Mouse (Mus musculus) limb, embryonic 10.5 days (tissue): Measurements from ENCODE around the gene Tbc1d10c. TPM values are rescaled to one million over a fixed set of nuclear protein-coding genes. Genes with fewer than 3 reads are reported as not detected.
A peak's percentile ranks its signal among the peaks of the same experiment; 100 is the strongest.

Experiments
- DNase-seq: peaks from one replicate; pipeline ENCODE4 v3.0.0-alpha.2; 2017; ENCODE audit warnings: low spot score
- H3K27ac ChIP-seq: fragments of 300-500 bp; sonication (generic); 2 replicates; pipeline ENCODE4 v1.5.1; 2016; ENCODE audit warnings: mild to moderate bottlenecking
- H3K27me3 ChIP-seq: fragments of 300-500 bp; sonication (generic); 2 replicates; pipeline ENCODE4 v1.6.1; 2016; ENCODE audit warnings: low read depth, mild to moderate bottlenecking; ENCODE audit not compliant: poor library complexity, severe bottlenecking
- H3K36me3 ChIP-seq: fragments of 300-500 bp; sonication (generic); 2 replicates; pipeline ENCODE4 v1.6.1; 2016; ENCODE audit warnings: mild to moderate bottlenecking, moderate library complexity
- H3K4me1 ChIP-seq: fragments of 300-500 bp; sonication (generic); 2 replicates; pipeline ENCODE4 v1.6.1; 2016
- H3K4me3 ChIP-seq: fragments of 300-500 bp; sonication (generic); 2 replicates; pipeline ENCODE4 v1.5.1; 2016; ENCODE audit warnings: mild to moderate bottlenecking, moderate library complexity
- H3K9me3 ChIP-seq: fragments of 300-500 bp; sonication (generic); replicated peaks from 2 replicates; pipeline ENCODE4 v1.6.1; 2016; ENCODE audit warnings: mild to moderate bottlenecking
- WGBS: fragments of 180-500 bp; shearing (Covaris S2); methylation state at CpG from one replicate; pipeline ENCODE4 v1.1.7; 2016; 5-methylcytosine and 5-hydroxymethylcytosine counted together
- polyA plus RNA-seq: library from polyadenylated mRNA; unstranded; fragments of >200 nt; fragmentation: Nextera tagmentation; extraction: Ambion mirVana; gene quantifications from 2 replicates; pipeline ENCODE4 v1.2.1, GENCODE M21; 2016

The Tbc1d10c gene
- polyA plus RNA-seq, 1 experiment from 2014 or later: 1.2 TPM

DNA sequence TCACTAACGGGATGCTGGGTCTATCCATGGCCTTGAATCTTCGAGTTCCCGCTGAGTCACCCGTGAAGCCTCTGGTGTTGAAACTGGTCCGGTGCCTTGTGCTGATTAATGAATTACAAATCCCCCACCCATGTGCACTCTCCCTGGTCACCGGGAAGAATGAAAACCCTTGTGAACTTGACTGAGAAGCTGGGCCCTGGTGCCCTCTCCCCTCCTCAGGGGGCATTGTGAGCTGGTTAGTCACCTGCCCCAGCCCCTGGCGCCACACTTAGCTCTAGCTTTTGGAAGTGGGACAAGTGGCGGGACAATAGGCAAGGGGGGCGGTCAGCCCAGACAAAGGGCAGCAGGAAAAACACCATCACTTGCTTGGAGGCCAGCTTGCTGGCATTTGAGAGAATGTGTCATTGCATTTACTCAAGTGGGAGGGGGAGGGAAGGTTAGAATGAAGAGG is 22.5 kb upstream of the Tbc1d10c start:
- H3K4me3 ChIP-seq: peak overlapping the region; percentile 83
- H3K27me3 ChIP-seq: peaks cover 49% of the 10 kb centered on the region
- peaks cover 74% of the 10 kb centered on the region for H3K4me1 ChIP-seq
- H3K9me3 ChIP-seq: no peaks in the 10 kb centered on the region
- peak overlapping the region; percentile 97 for H3K27ac ChIP-seq
- WGBS: 8% methylated on average over 9 of the region's 9 CpGs
- H3K36me3 ChIP-seq: no peaks in the 10 kb centered on the region
- no peak for DNase-seq

GRCm38 (mm10) chr19:4211891-4212588 is 21.0 kb upstream of the Tbc1d10c start:
- Histone ChIP-seq H3K36me3 (no peaks in the 10 kb centered on the region), H3K27me3 (peaks cover 47% of the 10 kb centered on the region), H3K4me3 (peak overlapping the region; percentile 83), H3K27ac (peak overlapping the region; percentile 97), H3K9me3 (no peaks in the 10 kb centered on the region), H3K4me1 (peaks cover 60% of the 10 kb centered on the region)
- WGBS: 28% methylated on average over 4 of the region's 4 CpGs
- DNase-seq: no peak

DNA sequence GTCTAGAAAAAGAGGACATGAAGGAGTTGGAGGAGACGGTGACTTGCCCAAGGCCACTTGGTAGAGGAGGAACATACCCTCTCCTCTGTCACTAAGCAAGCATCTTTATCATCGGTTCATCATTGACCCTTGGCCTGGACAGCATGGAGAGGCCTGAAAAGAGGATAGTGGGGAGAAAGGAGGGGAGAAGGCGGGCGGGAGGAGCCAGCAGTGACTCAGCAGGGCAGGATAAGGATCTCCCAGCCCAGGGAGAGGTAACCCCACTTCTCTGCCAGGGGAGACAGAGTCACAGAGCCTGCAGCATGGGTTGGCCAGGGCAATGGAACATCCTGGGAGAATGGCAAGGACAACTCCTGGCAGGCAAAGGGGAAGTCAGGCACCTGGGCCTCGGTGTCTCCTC is 17.5 kb upstream of the Tbc1d10c start:
- WGBS: 74% methylated on average over 5 of the region's 5 CpGs
- H3K27me3 ChIP-seq: peaks cover 40% of the 10 kb centered on the region

GRCm38 (mm10) chr19:4206971-4207370 is 15.9 kb upstream of the Tbc1d10c start:
- Histone ChIP-seq H3K9me3 (no peaks in the 10 kb centered on the region), H3K4me1 (peaks cover 19% of the 10 kb centered on the region), H3K36me3 (no peaks in the 10 kb centered on the region), H3K27ac (no peak overlapping the region), H3K27me3 (peaks cover 26% of the 10 kb centered on the region), H3K4me3 (no peak overlapping the region)
- 0% methylated on average over 2 of the region's 2 CpGs for WGBS
- peak; percentile 82 for DNase-seq

More for the DNA sequence above, 17.5 kb upstream of the Tbc1d10c start:
- Histone ChIP-seq H3K36me3 (no peaks in the 10 kb centered on the region), H3K4me1 (peaks cover 29% of the 10 kb centered on the region), H3K9me3 (no peaks in the 10 kb centered on the region), H3K4me3 (no peak overlapping the region), H3K27ac (no peak overlapping the region)
- no peak for DNase-seq

- no peak for DNase-seq
- Histone ChIP-seq H3K36me3 (peaks cover 6% of the 10 kb centered on the region), H3K27me3 (peaks cover 18% of the 10 kb centered on the region), H3K9me3 (no peaks in the 10 kb centered on the region), H3K4me1 (peaks cover 27% of the 10 kb centered on the region), H3K27ac (no peak overlapping the region), H3K4me3 (no peak overlapping the region)
- 68% methylated on average over 4 of the region's 4 CpGs for WGBS
Measured at GRCm38 (mm10) chr19:4204889-4205288, 13.8 kb upstream of the Tbc1d10c start.

DNA sequence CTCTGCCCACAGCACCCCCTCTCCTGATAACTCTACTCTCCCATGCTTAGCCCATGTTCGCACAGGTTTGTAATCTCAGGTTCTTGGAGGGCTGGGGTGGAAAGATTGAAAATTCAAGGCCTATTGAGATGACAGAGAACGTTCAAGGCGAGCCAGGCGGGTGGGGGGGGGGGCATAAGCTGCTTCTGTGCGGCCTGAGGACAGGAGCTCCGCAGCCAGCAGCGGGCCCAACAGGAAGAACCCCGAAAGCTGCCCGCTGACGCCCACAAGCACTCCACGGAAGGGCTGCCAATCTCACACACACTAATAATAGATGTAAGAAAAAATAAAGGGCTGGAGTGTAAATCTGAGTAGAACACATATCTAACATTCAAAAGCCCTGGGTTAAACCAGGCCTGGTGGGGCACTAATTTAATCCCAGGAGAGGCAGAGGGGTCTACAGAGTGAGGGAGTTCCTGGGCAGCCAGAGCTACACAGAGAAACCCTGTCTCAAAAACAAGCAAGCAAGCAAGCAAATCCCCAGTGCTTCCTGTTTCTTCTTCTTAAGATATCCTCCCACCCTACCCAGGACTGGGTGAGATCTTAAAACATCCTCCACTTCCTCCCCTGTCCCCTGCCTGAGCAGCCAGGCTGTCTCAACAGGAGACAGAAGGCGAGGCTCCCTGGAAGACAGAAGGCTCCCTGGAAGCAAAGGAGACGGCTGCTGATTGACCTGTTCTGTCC is 12.7 kb upstream of the Tbc1d10c start:
- no peak for DNase-seq
- 67% methylated on average over 13 of the region's 13 CpGs for WGBS
- no peaks in the 10 kb centered on the region for H3K9me3 ChIP-seq

DNA sequence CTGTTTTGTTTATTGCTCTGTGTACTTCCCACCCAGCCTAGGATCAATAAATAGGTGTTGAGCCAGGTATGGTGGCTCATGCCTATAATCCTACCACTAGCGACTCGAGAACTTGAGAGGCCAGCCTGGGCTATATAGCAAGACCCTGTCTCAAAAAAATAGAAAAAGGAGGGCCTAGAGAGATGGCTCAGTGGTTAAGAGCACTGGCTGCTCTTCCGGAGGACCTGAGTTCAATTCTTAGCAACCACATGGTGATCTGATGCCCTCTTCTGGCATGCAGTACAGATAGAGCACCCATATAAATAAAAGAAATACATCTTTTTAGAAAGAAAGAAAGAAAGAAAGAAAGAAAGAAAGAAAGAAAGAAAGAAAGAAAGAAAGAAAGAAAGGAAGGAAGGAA is 12.1 kb upstream of the Tbc1d10c start:
- H3K36me3 ChIP-seq: peaks cover 24% of the 10 kb centered on the region
- peaks cover 13% of the 10 kb centered on the region for H3K27me3 ChIP-seq
- 70% methylated on average over 3 of the region's 3 CpGs for WGBS
- DNase-seq: no peak
- peaks cover 29% of the 10 kb centered on the region for H3K4me1 ChIP-seq
- no peak overlapping the region for H3K27ac ChIP-seq
- H3K9me3 ChIP-seq: no peaks in the 10 kb centered on the region
- no peak overlapping the region for H3K4me3 ChIP-seq

More for the DNA sequence above, 12.7 kb upstream of the Tbc1d10c start:
- Histone ChIP-seq H3K4me3 (no peak overlapping the region), H3K27ac (no peak overlapping the region), H3K27me3 (peaks cover 14% of the 10 kb centered on the region), H3K36me3 (peaks cover 18% of the 10 kb centered on the region), H3K4me1 (peaks cover 29% of the 10 kb centered on the region)

DNA sequence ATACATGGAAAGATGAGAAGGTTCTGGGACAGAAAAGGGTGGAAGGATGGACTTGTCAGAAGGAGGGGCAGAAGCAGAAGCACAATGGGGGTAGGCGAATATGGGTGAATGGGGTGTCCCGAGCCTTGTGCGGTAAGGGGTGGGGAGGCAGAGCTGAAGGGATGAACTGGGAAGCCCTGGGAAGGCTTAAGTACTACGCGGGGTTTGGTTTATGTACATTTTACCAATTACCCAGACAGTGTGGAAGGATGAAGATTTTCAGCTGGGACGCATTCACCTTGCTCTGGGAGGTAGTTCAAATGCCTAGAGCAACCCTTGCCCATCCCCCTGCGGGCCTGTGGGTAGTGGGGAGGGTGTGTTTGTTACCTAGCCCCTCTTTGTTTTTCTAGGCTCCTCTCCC is 11.1 kb upstream of the Tbc1d10c start:
- Histone ChIP-seq H3K9me3 (no peaks in the 10 kb centered on the region), H3K27me3 (peaks cover 13% of the 10 kb centered on the region), H3K4me1 (peaks cover 36% of the 10 kb centered on the region), H3K27ac (peak overlapping the region; percentile 83), H3K4me3 (peak overlapping the region; percentile 66), H3K36me3 (peaks cover 34% of the 10 kb centered on the region)
- no peak for DNase-seq
- WGBS: 30% methylated on average over 7 of the region's 7 CpGs

- under 1% methylated on average over 34 of the region's 34 CpGs for WGBS
- Histone ChIP-seq H3K4me1 (peaks cover 38% of the 10 kb centered on the region), H3K9me3 (no peaks in the 10 kb centered on the region), H3K27me3 (peaks cover 11% of the 10 kb centered on the region), H3K27ac (peak within 1 kb of the TSS; percentile 83), H3K4me3 (peak within 1 kb of the TSS; percentile 66), H3K36me3 (peaks cover 41% of the 10 kb centered on the region)
- peak; percentile 99 for DNase-seq
Measured at GRCm38 (mm10) chr19:4201291-4201909, 10.3 kb upstream of the Tbc1d10c start, which contains the start of gene Rad9a. TSS of gene Rad9a (minus strand) at chr19:4201662.

DNA sequence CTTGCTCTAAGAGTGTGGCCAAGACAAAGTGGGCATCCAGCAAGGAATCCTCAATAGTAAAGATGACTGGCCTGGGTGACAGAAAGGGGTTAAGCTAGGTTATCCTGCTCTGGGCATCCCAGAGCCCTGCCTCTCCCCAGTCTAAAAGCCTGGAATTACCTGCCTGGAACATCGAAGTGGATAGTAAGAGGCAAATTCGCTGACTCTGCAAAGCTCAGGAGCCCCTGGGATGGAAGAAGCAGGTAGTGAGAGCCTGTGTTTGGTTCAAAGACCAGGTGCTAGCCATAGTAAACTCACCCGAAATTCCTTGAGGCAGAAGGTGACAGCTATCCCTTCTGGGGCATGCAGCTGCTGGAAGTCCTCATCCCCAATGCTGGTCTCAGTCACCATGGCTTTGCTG is 6.1 kb upstream of the Tbc1d10c start:
- Histone ChIP-seq H3K9me3 (no peaks in the 10 kb centered on the region), H3K36me3 (peaks cover 77% of the 10 kb centered on the region), H3K27ac (no peak overlapping the region), H3K4me1 (peaks cover 70% of the 10 kb centered on the region), H3K27me3 (no peaks in the 10 kb centered on the region), H3K4me3 (0 out of 2 replicates have a peak overlapping the region, but pooled peaks have one; percentile 11)
- WGBS: 73% methylated on average over 3 of the region's 3 CpGs
- DNase-seq: no peak

GRCm38 (mm10) chr19:4196548-4196947 is 5.5 kb upstream of the Tbc1d10c start:
- no peak for DNase-seq
- peaks cover 69% of the 10 kb centered on the region for H3K4me1 ChIP-seq
- 36% methylated on average over 5 of the region's 5 CpGs for WGBS

DNA sequence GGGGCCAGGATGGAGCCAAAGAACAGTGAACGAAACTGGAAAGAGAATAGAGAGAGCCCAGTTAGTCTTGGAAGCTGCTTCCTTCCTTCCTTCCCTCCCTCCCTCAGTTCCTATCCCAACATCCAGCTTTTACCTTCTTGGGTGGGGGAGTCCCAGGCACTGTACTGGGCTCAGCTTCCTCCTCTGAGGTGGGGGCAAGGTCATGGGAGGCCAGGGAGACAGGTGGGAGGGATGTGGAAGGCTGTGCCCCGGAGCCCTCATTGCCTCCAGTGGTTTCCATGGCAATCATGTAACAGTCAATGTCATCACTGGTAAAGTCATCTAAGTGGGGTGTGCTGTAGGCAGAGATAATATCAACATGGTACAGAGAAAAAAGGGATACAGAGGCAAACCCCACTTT is 5.0 kb upstream of the Tbc1d10c start:
- H3K27ac ChIP-seq: no peak overlapping the region
- WGBS: 58% methylated on average over 2 of the region's 2 CpGs
- no peaks in the 10 kb centered on the region for H3K9me3 ChIP-seq
- peaks cover 80% of the 10 kb centered on the region for H3K36me3 ChIP-seq
- no peak for DNase-seq
- 0 out of 2 replicates have a peak overlapping the region, but pooled peaks have one; percentile 11 for H3K4me3 ChIP-seq
- H3K4me1 ChIP-seq: peaks cover 73% of the 10 kb centered on the region
- H3K27me3 ChIP-seq: no peaks in the 10 kb centered on the region

More at GRCm38 (mm10) chr19:4196548-4196947, 5.5 kb upstream of the Tbc1d10c start:
- Histone ChIP-seq H3K36me3 (peaks cover 80% of the 10 kb centered on the region), H3K4me3 (peak overlapping the region; percentile 11; the same call in 1 of the 2 replicates), H3K27me3 (no peaks in the 10 kb centered on the region), H3K27ac (peak overlapping the region; percentile 37; the same call in 1 of the 2 replicates), H3K9me3 (no peaks in the 10 kb centered on the region)
